Mouse (Mus musculus): ENCODE data around the gene Sp1. TPM values are rescaled to one million over a fixed set of nuclear protein-coding genes. Genes with fewer than 3 reads are reported as not detected.

Sp1 gene
- polyA plus RNA-seq, 1 experiment, result 20.8 TPM

DNA sequence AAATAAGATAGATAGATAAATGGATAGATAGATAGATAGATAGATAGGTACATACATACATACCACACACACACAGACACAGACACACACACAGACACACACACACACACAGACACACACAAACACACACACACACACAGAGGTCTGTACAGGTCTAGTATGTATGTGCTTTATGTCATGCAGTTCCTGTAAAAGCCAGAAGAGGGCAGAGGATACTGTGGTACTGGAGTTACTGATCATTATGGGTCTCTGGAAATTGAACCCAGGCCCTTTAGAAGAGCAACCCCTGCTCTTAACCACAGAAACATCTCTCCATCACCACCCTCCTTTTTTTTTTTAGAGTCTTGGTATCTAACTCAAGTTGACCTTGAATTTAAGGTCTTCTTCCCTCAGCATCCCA, 57.7 kb downstream of the Sp1 start:
- DNase-seq (ENCODE audit: low read depth), result peak; percentile 14

DNA sequence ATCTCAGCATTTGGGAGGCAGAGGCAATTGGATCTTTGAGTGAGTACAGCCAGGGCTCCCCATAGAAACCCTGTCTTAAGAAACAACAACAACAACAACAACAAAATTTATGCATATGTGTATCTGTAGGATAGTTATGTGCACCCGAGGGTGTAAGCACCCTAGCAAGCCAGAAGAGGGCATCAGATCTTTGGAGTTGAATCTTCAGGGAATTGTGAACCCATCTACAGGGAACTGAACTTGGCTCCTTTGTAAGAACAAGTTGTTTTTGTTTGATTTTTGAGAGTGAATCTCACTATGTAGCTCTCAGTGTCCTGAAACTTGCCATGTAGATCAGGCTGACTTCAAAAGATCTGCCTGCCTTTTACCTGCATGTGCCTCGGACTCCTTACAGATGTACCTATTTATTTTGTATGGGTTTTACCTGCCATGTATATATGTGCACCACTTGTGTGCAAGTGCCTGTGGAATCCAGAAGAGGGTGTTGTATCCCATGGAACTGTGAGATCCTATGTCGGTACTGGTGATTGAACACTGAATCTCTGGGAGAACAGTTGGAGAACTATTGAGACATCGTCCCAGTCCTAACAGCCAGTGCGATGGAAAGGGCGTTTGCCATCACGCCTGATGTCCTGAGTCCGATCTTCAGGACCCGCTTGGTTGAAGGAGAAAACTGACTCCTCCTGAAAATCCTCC, 62.9 kb downstream of the Sp1 start:
- no peak for TF ChIP-seq CTCF (IDR thresholded peaks at IDR 0.05; ENCODE audit: borderline replicate concordance, extremely low read depth, insufficient read depth, insufficient read length)
- no peak for DNase-seq (ENCODE audit: low read depth)

More for the DNA sequence above, 57.7 kb downstream of the Sp1 start:
- no peak for TF ChIP-seq POLR2A (IDR thresholded peaks at IDR 0.05; ENCODE audit: borderline replicate concordance, extremely low read depth, insufficient read depth, insufficient read length, poor library complexity, severe bottlenecking)
- TF ChIP-seq CTCF (IDR thresholded peaks at IDR 0.05; ENCODE audit: borderline replicate concordance, extremely low read depth, insufficient read depth, insufficient read length), result peak; percentile 12; the same call in 1 of the 2 replicates

DNA sequence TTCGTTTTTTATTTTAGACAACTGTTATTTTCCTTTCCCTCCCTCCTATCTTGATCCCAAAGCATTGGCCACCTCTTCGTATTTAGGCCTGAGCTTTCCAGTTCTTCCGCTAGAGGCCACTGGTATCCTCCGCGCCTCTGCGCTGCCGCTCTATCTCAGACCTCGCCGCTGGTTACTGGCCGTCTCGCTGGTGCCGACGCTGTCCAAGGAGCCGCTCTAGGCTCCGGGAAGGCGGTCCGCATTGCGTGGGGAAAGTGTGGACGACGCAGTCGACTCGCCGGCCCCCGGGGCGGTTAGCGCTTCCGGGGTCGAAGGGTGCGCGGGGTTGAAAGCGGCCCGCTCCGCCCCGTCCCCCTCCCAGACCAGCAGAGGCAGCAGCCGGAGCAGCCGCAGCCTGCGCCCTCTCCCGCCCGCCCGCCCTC, 64.3 kb downstream of the Sp1 start, which contains the start of gene Pcbp2:
Gene Pcbp2 (plus strand): TSS at position 357 of the 422 bp plus-strand sequence.
- TF ChIP-seq CTCF (IDR thresholded peaks at IDR 0.05; ENCODE audit: borderline replicate concordance, extremely low read depth, insufficient read depth, insufficient read length) (peak; percentile 90), POLR2A (IDR thresholded peaks at IDR 0.05; ENCODE audit: borderline replicate concordance, extremely low read depth, insufficient read depth, insufficient read length, poor library complexity, severe bottlenecking) (peak; percentile 69)
- DNase-seq (ENCODE audit: low read depth), result peak; percentile 100

DNA sequence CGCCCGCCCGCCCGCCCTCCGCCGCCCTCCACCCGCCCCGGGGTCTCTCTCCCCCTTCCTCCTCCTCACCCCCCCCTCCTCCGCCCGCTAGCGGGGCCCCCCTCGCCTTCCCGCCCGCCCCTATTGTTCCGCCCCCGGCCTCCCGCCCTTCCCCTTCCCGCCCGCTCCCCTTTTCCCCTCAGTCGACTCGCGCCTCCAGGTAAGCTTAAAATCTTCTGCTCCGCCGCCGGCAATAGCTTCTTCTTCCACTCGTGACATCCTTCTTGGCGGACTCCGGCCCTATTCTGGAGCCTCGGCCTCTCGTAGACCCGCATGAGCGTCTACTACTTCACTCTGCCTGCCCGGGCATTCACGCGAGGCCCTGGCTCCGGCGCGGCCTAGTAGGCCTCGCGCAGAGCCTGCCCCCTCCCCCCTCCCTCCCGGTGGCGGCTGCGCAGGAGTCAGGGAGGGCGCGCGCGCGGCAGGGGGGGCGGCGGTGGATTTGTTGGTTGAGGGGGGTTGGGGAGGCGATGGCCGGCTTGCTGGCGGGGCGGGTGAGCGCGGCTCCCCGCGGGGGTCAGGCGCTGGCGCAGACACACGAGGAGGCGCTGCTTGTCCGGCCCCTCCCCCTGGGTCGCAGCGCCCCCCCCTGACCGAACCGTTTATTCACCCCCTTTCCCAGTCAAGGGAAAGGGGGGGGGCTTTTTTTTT, 64.8 kb downstream of the Sp1 start:
- peak; percentile 95 for DNase-seq (ENCODE audit: low read depth)
- TF ChIP-seq POLR2A (IDR thresholded peaks at IDR 0.05; ENCODE audit: borderline replicate concordance, extremely low read depth, insufficient read depth, insufficient read length, poor library complexity, severe bottlenecking) (no peak), CTCF (IDR thresholded peaks at IDR 0.05; ENCODE audit: borderline replicate concordance, extremely low read depth, insufficient read depth, insufficient read length) (no peak)

DNA sequence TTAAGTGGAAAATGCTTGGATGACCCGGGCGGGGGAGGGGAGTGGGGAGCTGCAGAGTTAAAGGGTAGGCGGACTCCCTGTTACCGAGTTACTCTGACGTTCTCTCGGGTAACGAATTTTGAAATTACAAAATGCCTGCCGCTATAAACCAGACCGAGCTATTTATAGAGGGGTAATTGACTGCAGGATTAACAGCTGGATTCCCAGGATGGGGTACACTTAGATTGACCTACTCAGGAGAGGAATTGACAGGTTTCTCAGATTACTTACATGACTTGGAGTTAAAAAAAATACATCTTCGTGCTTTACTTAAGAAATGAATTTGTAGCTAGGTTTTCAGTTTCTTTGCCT, 65.3 kb downstream of the Sp1 start:
- no peak for TF ChIP-seq POLR2A (IDR thresholded peaks at IDR 0.05; ENCODE audit: borderline replicate concordance, extremely low read depth, insufficient read depth, insufficient read length, poor library complexity, severe bottlenecking)
- TF ChIP-seq CTCF (IDR thresholded peaks at IDR 0.05; ENCODE audit: borderline replicate concordance, extremely low read depth, insufficient read depth, insufficient read length), result no peak
- DNase-seq (ENCODE audit: low read depth), result no peak

DNA sequence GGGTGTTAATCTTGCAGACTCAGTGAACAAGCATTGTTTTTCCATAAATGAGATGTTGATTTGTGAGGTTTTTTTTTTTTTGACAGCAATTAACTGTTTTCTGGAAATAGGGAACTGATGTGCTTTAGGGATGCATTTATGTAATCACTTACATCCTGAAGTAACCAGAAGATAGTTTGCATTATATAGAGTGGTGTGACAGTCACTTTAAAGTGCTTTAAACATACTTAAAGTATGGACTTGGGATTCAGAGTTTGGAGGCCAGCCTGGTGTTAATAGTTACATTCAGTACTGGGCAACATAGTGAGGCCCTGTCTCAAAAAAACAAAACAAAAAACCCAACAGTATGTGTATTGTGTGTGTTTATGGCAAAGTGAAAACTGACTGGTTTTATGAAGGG, 65.8 kb downstream of the Sp1 start:
- TF ChIP-seq CTCF (IDR thresholded peaks at IDR 0.05; ENCODE audit: borderline replicate concordance, extremely low read depth, insufficient read depth, insufficient read length) (no peak), POLR2A (IDR thresholded peaks at IDR 0.05; ENCODE audit: borderline replicate concordance, extremely low read depth, insufficient read depth, insufficient read length, poor library complexity, severe bottlenecking) (no peak)
- no peak for DNase-seq (ENCODE audit: low read depth)

DNA sequence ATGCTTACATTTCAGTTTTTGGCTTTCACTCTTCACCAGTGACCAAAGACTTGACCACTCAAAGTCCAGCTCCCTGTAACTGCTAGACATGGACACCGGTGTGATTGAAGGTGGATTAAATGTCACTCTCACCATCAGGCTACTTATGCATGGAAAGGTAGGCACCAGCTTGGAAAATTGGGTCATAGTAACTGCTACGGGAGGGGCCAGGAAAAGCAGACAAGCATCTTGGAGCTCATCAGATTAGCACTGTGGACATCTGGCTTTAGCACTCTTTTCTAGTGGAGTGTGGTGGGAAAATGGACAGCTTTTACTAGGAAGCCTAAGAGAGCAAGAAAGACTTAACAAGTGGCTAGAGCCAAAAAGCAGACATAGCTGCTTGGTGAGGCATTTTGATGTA, 67.3 kb downstream of the Sp1 start:
- DNase-seq (ENCODE audit: low read depth), result no peak
- TF ChIP-seq POLR2A (IDR thresholded peaks at IDR 0.05; ENCODE audit: borderline replicate concordance, extremely low read depth, insufficient read depth, insufficient read length, poor library complexity, severe bottlenecking) (no peak), CTCF (IDR thresholded peaks at IDR 0.05; ENCODE audit: borderline replicate concordance, extremely low read depth, insufficient read depth, insufficient read length) (no peak)

DNA sequence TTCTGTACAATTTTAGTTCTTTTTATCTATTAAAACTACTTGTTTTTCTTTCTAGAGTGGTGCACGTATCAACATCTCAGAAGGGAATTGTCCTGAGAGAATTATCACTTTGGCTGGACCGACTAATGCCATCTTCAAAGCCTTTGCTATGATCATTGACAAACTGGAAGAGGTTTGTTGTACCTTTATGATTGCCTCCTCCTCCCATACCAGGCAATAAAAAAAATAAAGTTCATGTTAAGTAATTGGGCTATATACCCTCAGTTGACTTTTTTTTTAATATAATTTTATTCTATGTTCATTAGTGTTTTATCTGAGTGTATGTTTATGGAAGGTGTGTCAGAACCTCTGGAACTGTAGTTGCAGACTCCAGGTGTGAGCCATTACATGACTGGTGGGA, 68.6 kb downstream of the Sp1 start:
- no peak for DNase-seq (ENCODE audit: low read depth)
- no peak for TF ChIP-seq POLR2A (IDR thresholded peaks at IDR 0.05; ENCODE audit: borderline replicate concordance, extremely low read depth, insufficient read depth, insufficient read length, poor library complexity, severe bottlenecking)
- no peak for TF ChIP-seq CTCF (IDR thresholded peaks at IDR 0.05; ENCODE audit: borderline replicate concordance, extremely low read depth, insufficient read depth, insufficient read length)

DNA sequence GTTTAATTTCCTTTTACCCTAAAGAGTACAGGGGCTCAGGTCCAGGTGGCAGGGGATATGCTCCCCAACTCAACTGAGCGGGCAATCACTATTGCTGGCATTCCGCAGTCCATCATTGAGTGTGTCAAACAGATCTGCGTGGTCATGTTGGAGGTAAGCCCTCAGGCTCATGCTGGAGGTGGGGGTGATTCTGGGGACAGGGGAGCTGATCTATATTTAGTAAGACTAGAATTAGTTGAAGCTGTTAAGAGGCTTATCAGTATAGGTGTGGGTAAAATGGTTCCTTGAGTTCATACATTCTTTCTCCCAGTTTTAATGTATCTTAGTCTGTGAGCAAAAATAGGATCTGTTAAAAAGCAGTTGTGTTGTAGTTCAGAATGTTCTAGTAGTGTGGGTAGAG, 77.2 kb downstream of the Sp1 start:
- no peak for TF ChIP-seq CTCF (IDR thresholded peaks at IDR 0.05; ENCODE audit: borderline replicate concordance, extremely low read depth, insufficient read depth, insufficient read length)
- no peak for TF ChIP-seq POLR2A (IDR thresholded peaks at IDR 0.05; ENCODE audit: borderline replicate concordance, extremely low read depth, insufficient read depth, insufficient read length, poor library complexity, severe bottlenecking)
- DNase-seq (ENCODE audit: low read depth), result no peak

DNA sequence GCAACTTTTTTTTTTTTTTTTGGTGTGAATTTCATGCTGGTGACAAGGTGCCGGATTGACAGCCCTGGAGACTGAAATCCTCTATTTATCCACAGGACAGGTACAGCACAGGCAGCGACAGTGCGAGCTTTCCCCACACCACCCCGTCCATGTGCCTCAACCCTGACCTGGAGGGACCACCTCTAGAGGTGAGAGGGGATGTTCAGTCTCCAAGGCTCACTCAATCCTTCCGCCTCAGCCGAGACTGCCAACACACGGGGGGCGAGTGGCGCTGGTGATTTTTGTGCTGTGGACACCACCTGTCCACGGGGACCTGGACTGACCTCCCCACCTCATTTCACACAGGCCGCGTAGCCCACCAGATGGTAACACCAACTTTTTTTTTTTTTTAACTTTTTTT, 79.9 kb downstream of the Sp1 start:
- DNase-seq (ENCODE audit: low read depth), result no peak
- no peak for TF ChIP-seq POLR2A (IDR thresholded peaks at IDR 0.05; ENCODE audit: borderline replicate concordance, extremely low read depth, insufficient read depth, insufficient read length, poor library complexity, severe bottlenecking)
- no peak for TF ChIP-seq CTCF (IDR thresholded peaks at IDR 0.05; ENCODE audit: borderline replicate concordance, extremely low read depth, insufficient read depth, insufficient read length)

Other genes starting within 250 kb of the Sp1 start
- 91.1 and 96.5 TPM in 2 replicates for gene Zfp740, start 202.9 kb upstream of the Sp1 start, polyA plus RNA-seq (2012; rRNA removed)
- gene Csad, start 201.4 kb upstream of the Sp1 start, polyA plus RNA-seq (2012; rRNA removed), result 45.4 and 50.8 TPM in 2 replicates
- gene Itgb7, start 174.2 kb upstream of the Sp1 start, polyA plus RNA-seq (2012; rRNA removed), result 0.30 and 0.40 TPM in 2 replicates
- 9.1 and 11.0 TPM in 2 replicates for gene Rarg, start 148.6 kb upstream of the Sp1 start, polyA plus RNA-seq (2012; rRNA removed)
- gene Gm9918, start 135.6 kb upstream of the Sp1 start, polyA plus RNA-seq (2012; rRNA removed), result 0.18 and 0.23 TPM in 2 replicates
- gene Mfsd5, start 126.7 kb upstream of the Sp1 start, polyA plus RNA-seq (2012; rRNA removed), result 48.7 and 53.6 TPM in 2 replicates
- gene Espl1, start 109.9 kb upstream of the Sp1 start, polyA plus RNA-seq (2012; rRNA removed), result 11.3 and 12.6 TPM in 2 replicates
- gene Pfdn5, start 80.0 kb upstream of the Sp1 start, polyA plus RNA-seq (2012; rRNA removed), result 303 and 362 TPM in 2 replicates
- 109 and 137 TPM in 2 replicates for gene Myg1, start 74.4 kb upstream of the Sp1 start, polyA plus RNA-seq (2012; rRNA removed)
- 33.6 and 49.2 TPM in 2 replicates for gene Aaas, start 55.4 kb upstream of the Sp1 start, polyA plus RNA-seq (2012; rRNA removed)
- gene Sp7, start 39.0 kb upstream of the Sp1 start, polyA plus RNA-seq (2012; rRNA removed), result 0.69 and 4.1 TPM in 2 replicates
- 0.48 and 0.53 TPM in 2 replicates for gene Amhr2, start 39.2 kb downstream of the Sp1 start, polyA plus RNA-seq (2012; rRNA removed)
- 94.6 and 117 TPM in 2 replicates for gene Prr13, start 52.9 kb downstream of the Sp1 start, polyA plus RNA-seq (2012; rRNA removed)
- 569 and 716 TPM in 2 replicates for gene Pcbp2, start 64.4 kb downstream of the Sp1 start, polyA plus RNA-seq (2012; rRNA removed)
- gene Gm10337, start 97.6 kb downstream of the Sp1 start, polyA plus RNA-seq (2012; rRNA removed), result not detected in 2 replicates
- 72.4 and 79.2 TPM in 2 replicates for gene Map3k12, start 110.9 kb downstream of the Sp1 start, polyA plus RNA-seq (2012; rRNA removed)
- 126 and 186 TPM in 2 replicates for gene Tarbp2, start 112.0 kb downstream of the Sp1 start, polyA plus RNA-seq (2012; rRNA removed)
- gene Npff, start 118.8 kb downstream of the Sp1 start, polyA plus RNA-seq (2012; rRNA removed), result 7.1 and 7.5 TPM in 2 replicates
- gene Gm28047, start 218.9 kb downstream of the Sp1 start, polyA plus RNA-seq (2012; rRNA removed), result not detected in 2 replicates
- 42.5 and 48.8 TPM in 2 replicates for gene Atf7, start 219.3 kb downstream of the Sp1 start, polyA plus RNA-seq (2012; rRNA removed)